Mouse (Mus musculus): ENCODE results near the gene Rasl10b.

DNA sequence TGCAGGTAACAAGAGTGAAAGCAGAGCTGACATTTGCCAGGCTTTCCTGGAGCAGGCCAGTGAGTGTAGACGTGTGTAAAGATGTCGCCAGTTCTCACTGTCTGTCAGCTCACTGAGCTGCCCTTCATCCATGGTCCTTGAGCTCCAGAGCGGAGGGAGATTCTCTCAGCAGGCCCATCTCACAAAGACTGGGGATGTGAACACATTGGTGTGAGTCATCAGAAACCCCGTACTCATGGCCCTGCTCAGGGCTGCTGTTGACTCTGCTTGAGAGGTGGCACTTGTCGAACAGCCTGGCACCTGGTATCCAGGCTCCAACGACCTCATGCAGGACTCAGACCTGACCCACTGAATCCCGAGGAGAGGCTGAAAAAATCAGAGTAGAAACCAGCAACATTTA lies 5.2 kb upstream of the Rasl10b start:
- no peak for TF ChIP-seq POLR2AphosphoS2 (IDR thresholded peaks at IDR 0.05; ENCODE audit: insufficient read length, low read depth)
- TF ChIP-seq E2F4 (IDR thresholded peaks at IDR 0.05; ENCODE audit: insufficient read depth), result no peak
- TF ChIP-seq MAX (IDR thresholded peaks at IDR 0.05; ENCODE audit: low read depth), result no peak
- no peak for TF ChIP-seq POLR2A (IDR thresholded peaks at IDR 0.05; ENCODE audit: insufficient read length, low read depth)
- TF ChIP-seq USF1 (IDR thresholded peaks at IDR 0.05; ENCODE audit: low read depth), result no peak
- no peak for TF ChIP-seq MYOD1 (IDR thresholded peaks at IDR 0.05; ENCODE audit: control insufficient read depth in 1 of 3, insufficient read length in 2 of 3, low read depth in 2 of 3)
- no peak for TF ChIP-seq SRF (IDR thresholded peaks at IDR 0.05; ENCODE audit: control insufficient read depth, insufficient read length, low read depth)
- TF ChIP-seq TCF12 (IDR thresholded peaks at IDR 0.05; ENCODE audit: insufficient read depth, poor library complexity, severe bottlenecking), result no peak
- no peak for TF ChIP-seq MYOG (IDR thresholded peaks at IDR 0.05; ENCODE audit: control insufficient read depth in 1 of 3, insufficient read depth in 1 of 3, insufficient read length in 2 of 3, low read depth in 2 of 3)
- no peak for TF ChIP-seq CEBPB (IDR thresholded peaks at IDR 0.05; ENCODE audit: insufficient read depth, poor library complexity, severe bottlenecking)

Measured in myocyte (in vitro differentiated cells).